Mouse (Mus musculus) embryonic fibroblast, embryonic 13.5 days (primary cell): Measurements from ENCODE around the gene Rora.

Experiments used
- CTCF ChIP-seq: IDR thresholded peaks from 2 replicates; pipeline ENCODE4 v1.5.1; 2011; ENCODE audit warnings: mild to moderate bottlenecking, control low read depth, low read length, moderate library complexity, borderline replicate concordance; ENCODE audit not compliant: insufficient read depth
- POLR2A ChIP-seq: IDR thresholded peaks from 2 replicates; pipeline ENCODE4 v1.6.1; 2011; ENCODE audit warnings: low read depth, mild to moderate bottlenecking, control low read depth, low read length, moderate library complexity

GRCm38 (mm10) chr9:69377654-69378045 is 724.1 kb downstream of the Rora start:
- no peak for TF ChIP-seq CTCF
- TF ChIP-seq POLR2A: no peak
